Mouse (Mus musculus) layer of hippocampus, adult 11-12 months (tissue): ENCODE results near the gene N4bp2l2.
"Not testable (repeated sequence)": the region's sequence is repeated elsewhere in the genome, so short reads cannot be mapped to it uniquely, and the experiment has no call there.

Source experiments
- DNase-seq: peaks from one replicate; pipeline ENCODE4 v3.0.0; 2022; ENCODE audit warnings: low spot score

Gene N4bp2l2

GRCm38 (mm10) chr5:150643390-150643789, 22.6 kb downstream of the N4bp2l2 start:
- not testable (repeated sequence) for DNase-seq

DNA sequence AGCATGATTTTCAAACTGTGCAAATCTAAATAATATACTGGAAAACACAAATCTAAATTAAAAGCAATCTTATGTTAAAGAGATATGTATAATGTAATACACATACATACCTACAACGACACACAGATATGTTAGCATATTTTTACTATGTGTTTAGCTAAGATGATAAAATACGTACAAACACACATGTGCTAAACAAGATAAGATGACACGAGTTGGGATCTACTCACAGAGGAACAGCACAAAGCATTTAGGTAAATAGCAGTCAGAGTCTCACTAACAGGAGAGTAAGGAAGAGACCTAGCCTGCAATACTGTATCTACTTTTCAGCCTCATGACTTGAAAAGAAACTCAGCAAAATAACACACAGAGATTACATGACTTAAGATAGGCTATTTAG, 24.5 kb downstream of the N4bp2l2 start:
- no peak for DNase-seq

DNA sequence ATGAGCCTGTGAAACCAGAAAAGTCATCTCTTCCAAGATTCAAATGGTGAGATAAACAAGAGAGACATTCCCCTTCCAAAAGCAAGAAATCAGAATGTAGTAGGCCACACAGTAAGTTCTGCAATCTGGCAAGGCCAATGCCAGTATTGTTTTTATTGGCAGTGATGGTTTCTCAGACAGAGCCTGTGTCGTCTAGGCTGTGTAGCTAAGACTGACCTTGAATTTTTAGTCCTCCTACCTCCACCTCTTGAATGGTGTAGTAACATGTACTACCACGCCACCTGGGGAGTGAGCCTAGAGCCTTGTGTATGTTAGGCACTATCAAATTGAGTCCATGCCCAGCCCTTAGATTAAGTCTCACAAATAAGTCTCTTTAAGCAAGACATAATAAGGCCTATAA, 36.3 kb downstream of the N4bp2l2 start:
- DNase-seq = no peak

GRCm38 (mm10) chr5:150629272-150629671, 36.7 kb downstream of the N4bp2l2 start:
- no peak for DNase-seq

GRCm38 (mm10) chr5:150625528-150625927, 40.5 kb downstream of the N4bp2l2 start:
- DNase-seq = no peak

GRCm38 (mm10) chr5:150622792-150623191, 43.2 kb downstream of the N4bp2l2 start:
- no peak for DNase-seq

GRCm38 (mm10) chr5:150621592-150621991, 44.4 kb downstream of the N4bp2l2 start:
- DNase-seq = no peak

GRCm38 (mm10) chr5:150620588-150621135, 45.3 kb downstream of the N4bp2l2 start:
- no peak for DNase-seq

DNA sequence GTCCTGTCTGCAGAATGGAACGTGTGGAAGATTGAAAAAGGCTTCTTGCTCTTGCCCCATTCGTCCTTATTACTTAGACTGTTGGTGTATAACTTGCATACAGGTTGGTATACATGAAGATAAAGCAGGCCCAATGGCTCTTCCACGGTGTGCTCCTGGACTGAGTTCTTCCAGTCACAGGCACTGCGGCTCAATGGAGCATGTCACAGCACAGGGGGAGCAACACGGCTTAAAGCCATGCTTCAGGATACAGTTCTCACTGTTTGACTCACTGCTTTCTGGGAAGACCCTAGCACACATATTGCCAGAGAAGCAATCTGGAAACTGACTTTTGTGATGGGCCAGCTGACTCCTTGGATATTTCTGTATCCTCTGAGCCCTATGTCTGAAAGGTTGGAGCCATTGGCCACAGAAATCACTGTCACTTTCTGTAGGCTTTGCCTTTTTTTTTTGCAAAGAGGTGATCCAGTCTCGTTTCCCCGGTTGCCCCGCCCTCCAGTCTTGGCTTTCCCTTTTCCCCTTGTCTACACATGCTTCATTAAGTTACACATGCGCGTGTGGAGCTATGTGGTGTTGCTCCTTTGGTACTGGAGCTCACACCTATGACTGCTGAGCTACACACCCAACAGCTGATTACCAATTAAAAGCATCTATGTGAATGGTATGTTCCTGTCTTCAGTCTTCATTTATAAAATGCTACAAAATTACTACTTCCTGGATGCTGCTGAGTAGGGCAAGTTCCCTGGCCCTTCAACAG, 47.2 kb downstream of the N4bp2l2 start:
- no peak for DNase-seq

- DNase-seq = no peak
Measured at GRCm38 (mm10) chr5:150616731-150617130, 49.3 kb downstream of the N4bp2l2 start.

DNA sequence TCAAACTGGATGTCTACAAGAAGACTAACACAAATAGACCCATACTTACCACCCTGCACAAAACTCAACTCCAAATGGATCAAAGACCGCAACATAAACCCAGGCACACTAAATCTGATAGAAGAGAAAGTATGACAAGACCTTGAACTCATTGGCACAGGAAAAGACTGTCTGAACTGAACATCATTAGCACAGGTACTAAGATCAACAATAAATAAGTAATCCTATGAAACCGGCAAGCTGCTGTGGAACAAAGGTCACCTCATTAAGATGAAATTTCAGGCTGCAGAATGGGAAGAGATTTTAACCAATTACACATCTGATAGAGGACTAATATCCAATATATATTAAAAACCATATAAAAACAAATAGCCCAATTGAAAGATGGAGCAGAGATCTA, 49.8 kb downstream of the N4bp2l2 start:
- DNase-seq = no peak

DNA sequence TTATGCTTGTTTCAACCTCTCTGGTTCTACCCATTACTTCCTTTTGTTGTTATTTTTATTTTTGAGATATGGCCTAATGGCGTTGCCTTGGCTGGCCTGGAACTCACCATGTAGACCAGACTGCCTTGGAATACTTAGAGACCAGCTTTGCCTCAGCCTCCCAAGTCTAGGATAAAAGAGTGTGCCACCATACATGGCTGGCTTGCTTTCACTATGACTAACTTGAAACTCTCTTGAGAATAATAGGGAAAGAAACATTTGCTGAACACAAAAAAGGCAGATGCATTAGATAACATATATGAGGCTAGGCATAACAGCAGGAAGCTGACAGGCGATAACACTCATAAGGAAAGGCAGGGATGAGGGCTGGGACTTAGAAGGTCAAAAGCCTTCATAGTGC, 51.9 kb downstream of the N4bp2l2 start:
- no peak for DNase-seq

DNA sequence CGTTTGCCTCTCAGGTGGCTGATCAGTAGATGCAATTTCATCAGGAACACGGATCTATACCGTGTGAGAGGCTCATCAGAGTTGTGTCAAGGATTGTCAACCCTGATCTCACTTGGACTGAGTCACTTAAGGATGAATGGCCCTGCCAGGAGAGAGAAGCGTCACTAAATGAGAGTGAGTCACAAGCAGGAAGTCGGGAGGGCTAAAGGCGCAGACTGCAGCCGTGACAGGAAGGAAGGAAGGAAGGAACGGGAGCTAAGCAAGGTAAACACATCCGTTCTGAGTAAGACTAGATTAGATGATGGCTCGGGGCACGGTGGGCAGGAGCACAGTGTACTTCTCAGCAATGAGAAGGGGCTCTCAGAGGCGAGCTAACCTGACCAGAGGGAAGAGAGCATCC, 54.3 kb downstream of the N4bp2l2 start:
- no peak for DNase-seq

- no peak for DNase-seq
Measured at GRCm38 (mm10) chr5:150611136-150611535, 54.8 kb downstream of the N4bp2l2 start.

DNA sequence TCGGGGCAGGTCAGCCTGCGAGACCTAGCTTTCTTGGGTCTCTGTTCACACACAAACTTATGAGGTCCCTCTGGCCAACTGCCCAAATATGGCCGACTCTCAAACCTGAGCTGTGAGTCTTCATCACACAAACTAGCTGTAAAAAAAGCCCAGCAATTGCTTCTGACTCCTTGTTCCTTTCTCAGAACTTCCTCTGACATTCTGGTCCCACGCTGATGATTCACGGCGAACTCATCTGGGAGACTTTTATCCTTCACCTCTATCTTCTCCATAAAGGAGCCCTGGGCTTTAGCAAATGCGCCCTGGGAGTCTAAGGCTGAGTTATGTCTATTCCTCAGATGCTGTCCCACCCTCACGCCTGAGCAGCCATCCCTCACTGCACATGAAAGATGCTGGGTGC, 58.4 kb downstream of the N4bp2l2 start:
- DNase-seq = no peak

GRCm38 (mm10) chr5:150606131-150606530, 59.9 kb downstream of the N4bp2l2 start:
- DNase-seq = no peak

DNA sequence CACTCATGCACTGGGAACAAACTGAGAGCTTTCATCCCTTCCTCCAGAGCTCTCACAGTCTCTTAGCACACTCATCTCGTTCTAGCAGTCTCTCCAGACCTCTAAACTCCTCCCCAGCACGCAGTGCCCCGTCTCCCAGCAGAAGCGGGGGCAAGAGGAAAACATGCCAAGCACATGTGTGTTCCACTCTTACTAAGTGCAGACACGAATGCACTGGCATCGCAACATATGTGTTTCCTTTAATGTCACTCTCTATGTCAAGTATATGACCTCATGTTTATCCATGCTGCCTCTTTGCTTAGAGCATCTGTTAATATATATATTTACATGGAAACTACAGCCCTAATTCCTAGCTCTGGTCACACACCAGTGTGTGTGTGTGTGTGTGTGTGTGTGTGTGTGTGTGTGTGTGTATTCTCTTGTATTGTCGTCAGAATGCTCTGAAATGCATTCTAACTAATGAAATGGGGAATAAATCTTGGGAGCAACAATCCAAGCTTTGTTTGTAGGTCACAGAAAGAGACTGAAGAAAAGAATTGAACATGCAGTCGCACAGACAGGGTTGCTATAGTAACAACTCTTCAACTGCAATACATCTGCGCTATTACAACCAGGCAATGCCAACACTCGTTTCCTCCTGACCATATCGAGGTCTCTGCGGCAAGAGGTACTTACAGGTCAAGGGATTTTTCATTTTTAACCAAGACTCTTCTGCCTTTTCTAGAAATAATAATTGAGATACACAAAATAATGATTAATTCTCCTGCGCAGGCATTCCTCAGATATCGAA, 64.3 kb downstream of the N4bp2l2 start:
- no peak for DNase-seq

- DNase-seq = no peak
Measured at GRCm38 (mm10) chr5:150600554-150601440, 65.2 kb downstream of the N4bp2l2 start.

- no peak for DNase-seq
Measured at GRCm38 (mm10) chr5:150599301-150600294, 66.4 kb downstream of the N4bp2l2 start.

DNA sequence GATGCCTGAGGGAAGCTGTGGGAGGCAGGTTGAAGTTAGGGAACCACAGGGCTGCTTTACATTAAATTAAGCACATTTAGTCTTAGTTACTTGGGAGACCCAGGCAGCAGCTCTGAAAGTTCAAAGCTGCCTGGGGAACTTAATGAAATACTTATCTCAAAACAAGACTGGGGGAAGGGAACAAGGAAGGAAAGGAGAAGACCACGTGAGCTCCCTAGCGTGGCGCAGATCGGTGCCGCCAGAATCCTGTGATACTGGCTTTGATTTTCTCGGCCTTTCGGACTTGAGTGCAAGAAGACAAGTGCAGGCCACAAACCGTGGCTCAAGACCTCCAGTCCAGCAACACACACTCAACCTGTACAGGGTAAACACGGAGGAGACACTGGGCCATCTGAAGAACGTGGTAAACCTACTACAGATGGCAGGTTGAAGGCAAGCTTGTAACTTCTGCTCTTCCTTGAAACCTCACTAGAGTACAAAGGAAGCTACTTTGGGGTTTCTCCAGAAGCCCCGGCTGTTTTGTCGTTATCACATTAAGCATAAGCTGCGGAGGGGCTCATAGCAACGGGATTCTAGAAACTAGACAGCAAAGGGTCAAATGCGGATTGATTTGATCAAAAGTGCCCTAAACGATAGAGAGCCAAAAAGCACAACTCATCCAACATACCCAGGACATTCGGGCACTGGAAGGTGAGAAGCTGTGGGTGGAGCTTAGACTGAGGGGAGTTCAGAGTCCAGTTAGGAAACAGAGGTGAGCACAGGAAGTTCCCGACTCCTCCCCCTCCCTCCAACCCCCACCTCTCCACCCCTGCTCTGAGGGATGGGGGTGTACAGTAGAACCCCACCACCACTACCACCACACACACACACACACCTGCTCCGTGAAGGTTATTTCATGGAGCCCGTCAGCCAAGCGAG, 67.5 kb downstream of the N4bp2l2 start:
- DNase-seq = no peak
